Mouse (Mus musculus) right cerebral cortex, adult 2 months (tissue): Measurements from ENCODE around the gene G6pd2.

Experiments used
- DNase-seq, 2 experiments: peaks; one replicate each; pipeline ENCODE4 v3.0.0; 2021 to 2022; ENCODE audit warnings: low spot score in 2 of 2

Gene G6pd2

GRCm38 (mm10) chr5:61808516-61808915 is at the start of gene G6pd2:
Gene G6pd2 (plus strand): TSS chr5:61808816.
- no peak for DNase-seq

GRCm38 (mm10) chr5:61764214-61764613 is 44.4 kb upstream of the G6pd2 start:
- no peak for DNase-seq

- no peak for DNase-seq
Measured at GRCm38 (mm10) chr5:61832935-61833551, 24.4 kb downstream of the G6pd2 start.

GRCm38 (mm10) chr5:61843891-61844290 is 35.3 kb downstream of the G6pd2 start:
- DNase-seq, result no peak
